Mouse (Mus musculus) embryo, embryonic 11 days (tissue): ENCODE measurements around the gene Rexo2.
"Not testable (repeated sequence)": the region's sequence is repeated elsewhere in the genome, so short reads cannot be mapped to it uniquely, and the experiment has no call there.

ENCODE experiments used
- DNase-seq: peaks from one replicate; pipeline ENCODE4 v3.0.0-alpha.2; 2015

Rexo2 gene

GRCm38 (mm10) chr9:48472441-48473025, 7.9 kb downstream of the Rexo2 start:
- no peak for DNase-seq

- not testable (repeated sequence) for DNase-seq
These were observed 13.0 kb downstream of the Rexo2 start for GRCm38 (mm10) chr9:48467471-48467870.

GRCm38 (mm10) chr9:48466804-48467203, 13.6 kb downstream of the Rexo2 start:
- peak; percentile 54 for DNase-seq

- DNase-seq: no peak
These were observed 14.8 kb downstream of the Rexo2 start for GRCm38 (mm10) chr9:48465671-48466070.

GRCm38 (mm10) chr9:48461545-48461944, 18.9 kb downstream of the Rexo2 start:
- DNase-seq: no peak

GRCm38 (mm10) chr9:48460720-48461119, 19.7 kb downstream of the Rexo2 start:
- no peak for DNase-seq

GRCm38 (mm10) chr9:48459391-48459790, 21.0 kb downstream of the Rexo2 start:
- DNase-seq: no peak

GRCm38 (mm10) chr9:48458879-48459278, 21.5 kb downstream of the Rexo2 start:
- DNase-seq: no peak

GRCm38 (mm10) chr9:48455961-48456360, 24.5 kb downstream of the Rexo2 start:
- DNase-seq: no peak

- DNase-seq: no peak
These were observed 30.4 kb downstream of the Rexo2 start for GRCm38 (mm10) chr9:48450066-48450465.

- peak; percentile 61 for DNase-seq
These were observed 32.6 kb downstream of the Rexo2 start for GRCm38 (mm10) chr9:48447783-48448209.

GRCm38 (mm10) chr9:48444821-48445220, 35.6 kb downstream of the Rexo2 start:
- DNase-seq: no peak

GRCm38 (mm10) chr9:48443873-48444272, 36.5 kb downstream of the Rexo2 start:
- DNase-seq: no peak

GRCm38 (mm10) chr9:48432449-48432848, 48.0 kb downstream of the Rexo2 start:
- DNase-seq: no peak

GRCm38 (mm10) chr9:48427176-48427575, 53.2 kb downstream of the Rexo2 start:
- DNase-seq: no peak

- no peak for DNase-seq
These were observed 57.2 kb downstream of the Rexo2 start for GRCm38 (mm10) chr9:48423256-48423655.

GRCm38 (mm10) chr9:48422382-48422781, 58.0 kb downstream of the Rexo2 start:
- no peak for DNase-seq

- no peak for DNase-seq
These were observed 58.9 kb downstream of the Rexo2 start for GRCm38 (mm10) chr9:48421561-48421960.

GRCm38 (mm10) chr9:48421029-48421428, 59.4 kb downstream of the Rexo2 start:
- no peak for DNase-seq

- DNase-seq: no peak
These were observed 60.0 kb downstream of the Rexo2 start for GRCm38 (mm10) chr9:48420437-48420836.

GRCm38 (mm10) chr9:48418829-48419228, 61.6 kb downstream of the Rexo2 start:
- no peak for DNase-seq
